Mouse (Mus musculus): Measurements from ENCODE around the gene Rchy1.

DNA sequence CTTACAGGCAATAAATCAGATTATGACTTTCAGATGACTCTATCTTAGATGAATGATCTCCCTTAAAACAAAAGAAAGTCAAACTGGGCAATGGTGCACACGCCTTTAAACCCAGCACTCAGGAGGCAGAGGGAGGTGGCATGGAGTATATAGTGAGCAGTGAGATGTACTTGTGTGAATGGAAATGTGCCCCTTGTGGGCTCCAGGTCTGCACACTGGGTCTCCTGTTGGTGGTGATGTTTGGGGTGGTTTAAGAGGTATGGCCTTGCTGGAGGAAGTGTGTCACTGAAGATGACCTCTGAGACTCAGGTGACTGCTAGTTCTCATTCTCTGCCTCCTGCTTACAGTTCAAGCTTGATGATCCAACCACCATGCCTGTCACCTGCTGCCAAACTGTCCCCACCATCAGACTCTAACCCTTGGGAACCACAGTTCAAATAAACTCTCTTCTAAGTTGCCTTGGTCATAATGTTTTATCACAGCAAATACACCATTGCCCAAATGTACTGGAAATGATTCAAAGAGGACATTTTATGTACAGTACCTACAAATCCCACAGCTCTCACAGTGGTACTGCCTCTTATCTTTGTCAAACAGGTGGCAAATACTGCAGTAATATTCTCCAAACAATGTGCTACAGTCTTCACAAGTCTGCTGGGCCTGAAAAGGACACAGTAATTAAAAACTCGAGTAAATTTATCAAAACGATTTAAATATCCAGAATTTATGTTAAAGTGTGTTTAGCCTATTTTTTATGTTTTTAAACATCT, 5.7 kb downstream of the Rchy1 start:
- TF ChIP-seq MAFK (IDR thresholded peaks at IDR 0.05; ENCODE audit: insufficient read depth, low read depth, low read length) (no peak), ZC3H11A (IDR thresholded peaks at IDR 0.05; ENCODE audit: borderline replicate concordance, low read depth, low read length) (no peak), HCFC1 (IDR thresholded peaks at IDR 0.05; ENCODE audit: borderline replicate concordance, insufficient read depth, low read length) (no peak), ZNF384 (IDR thresholded peaks at IDR 0.05; ENCODE audit: low read depth, low read length) (no peak), CHD2 (IDR thresholded peaks at IDR 0.05; ENCODE audit: low read depth, low read length) (no peak)
